Mouse (Mus musculus) activated CD4-positive, CD25-positive, alpha-beta regulatory T cell, adult 4 months (primary cell): ENCODE data around the gene Setdb1. TPM values are rescaled to one million over a fixed set of nuclear protein-coding genes. Genes with fewer than 3 reads are reported as not detected.
"Not testable (repeated sequence)": the region's sequence is repeated elsewhere in the genome, so short reads cannot be mapped to it uniquely, and the experiment has no call there.

Source experiments
- ATAC-seq: one replicate; pipeline ENCODE4 v1.8.0; 2017
- polyA plus RNA-seq, 2 experiments: library from polyadenylated mRNA; unstranded; fragments of 100-300 nt; shearing (Covaris generic); gene quantifications; one replicate each; pipeline ENCODE4 v1.2.1; 2017

The Setdb1 gene
- 10 to 100 TPM; 16.9 to 25.5 TPM for polyA plus RNA-seq

DNA sequence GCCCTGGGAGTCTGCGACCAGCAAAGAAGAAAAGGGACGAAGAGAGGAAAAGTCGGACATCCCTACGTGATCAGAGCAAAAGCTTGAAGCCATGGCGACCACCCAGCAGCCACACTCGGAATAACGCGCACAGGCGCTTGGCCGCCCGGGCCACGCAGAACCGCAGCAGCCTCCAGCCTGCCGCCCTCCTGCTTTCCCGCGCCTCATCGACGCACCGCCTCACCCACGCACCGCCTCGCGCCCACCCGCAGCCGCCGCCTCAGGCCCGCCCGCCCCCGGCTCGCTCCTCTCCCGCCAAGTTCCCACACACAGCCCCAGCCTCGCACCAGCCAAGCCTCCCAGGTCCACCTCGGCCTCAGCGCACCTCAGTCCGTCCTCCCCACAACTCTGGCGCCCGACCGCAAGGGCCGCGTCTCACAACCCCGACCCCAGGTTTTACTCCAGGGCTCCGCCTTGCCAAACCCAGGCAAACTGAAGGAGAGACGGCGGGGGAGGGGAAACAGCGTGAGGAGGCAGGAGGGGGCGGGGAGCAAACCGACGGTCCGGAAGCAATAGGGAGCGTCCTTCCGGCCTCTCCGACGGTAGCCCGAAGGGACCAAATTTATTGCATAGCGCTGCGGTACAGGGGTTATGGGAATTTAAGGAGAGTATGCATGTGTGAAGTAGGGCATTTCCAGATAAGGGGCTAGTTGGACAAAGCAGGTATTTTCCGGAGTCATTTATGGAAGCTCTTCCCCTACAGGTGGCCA is at the start of gene Setdb1:
Gene Setdb1, minus strand, starts transcription at position 502 of the 749 bp plus-strand sequence.
- peak; percentile 87 for ATAC-seq

DNA sequence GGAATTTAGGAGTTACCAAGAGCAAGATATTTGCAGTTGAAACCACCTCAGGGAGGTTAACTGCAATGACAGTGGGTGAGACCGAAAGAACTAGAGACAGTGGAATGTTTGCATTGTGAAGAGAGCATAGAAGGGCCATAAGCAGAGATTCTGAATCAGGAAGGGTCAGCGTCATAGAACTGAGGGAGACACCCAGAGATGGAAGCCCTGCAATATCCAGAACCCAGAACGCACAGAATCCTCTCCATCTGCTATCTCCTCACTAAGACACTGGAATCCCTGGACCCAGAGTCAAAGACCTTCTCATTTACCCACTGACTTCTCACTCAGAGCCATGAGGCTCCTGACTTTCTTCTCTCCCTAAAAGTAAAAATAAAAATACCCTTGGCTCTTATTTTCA is 45.7 kb upstream of the Setdb1 start, which contains the start of gene 4930558C23Rik:
Gene 4930558C23Rik, minus strand, starts transcription at position 101 of the 400 bp plus-strand sequence.
- ATAC-seq = no peak

DNA sequence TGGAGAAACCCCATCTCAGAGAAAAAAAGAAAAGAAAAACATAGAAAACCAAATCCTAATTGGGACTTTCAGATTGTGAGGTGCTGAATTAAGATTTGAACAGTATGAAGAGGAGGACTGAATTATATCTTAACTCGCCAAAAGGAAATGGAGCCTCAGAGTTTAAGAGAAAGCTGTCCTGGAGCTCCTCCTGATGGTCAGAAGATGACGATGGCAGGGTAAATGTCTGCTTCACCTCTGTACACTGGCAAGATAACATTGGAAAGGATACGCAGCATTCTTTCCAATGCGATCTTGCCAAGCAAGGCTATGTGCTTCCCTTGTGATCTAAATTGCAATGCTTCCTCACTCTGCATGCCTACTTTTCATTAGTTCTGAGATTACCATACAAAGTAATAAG is 37.4 kb upstream of the Setdb1 start:
- ATAC-seq = no peak

DNA sequence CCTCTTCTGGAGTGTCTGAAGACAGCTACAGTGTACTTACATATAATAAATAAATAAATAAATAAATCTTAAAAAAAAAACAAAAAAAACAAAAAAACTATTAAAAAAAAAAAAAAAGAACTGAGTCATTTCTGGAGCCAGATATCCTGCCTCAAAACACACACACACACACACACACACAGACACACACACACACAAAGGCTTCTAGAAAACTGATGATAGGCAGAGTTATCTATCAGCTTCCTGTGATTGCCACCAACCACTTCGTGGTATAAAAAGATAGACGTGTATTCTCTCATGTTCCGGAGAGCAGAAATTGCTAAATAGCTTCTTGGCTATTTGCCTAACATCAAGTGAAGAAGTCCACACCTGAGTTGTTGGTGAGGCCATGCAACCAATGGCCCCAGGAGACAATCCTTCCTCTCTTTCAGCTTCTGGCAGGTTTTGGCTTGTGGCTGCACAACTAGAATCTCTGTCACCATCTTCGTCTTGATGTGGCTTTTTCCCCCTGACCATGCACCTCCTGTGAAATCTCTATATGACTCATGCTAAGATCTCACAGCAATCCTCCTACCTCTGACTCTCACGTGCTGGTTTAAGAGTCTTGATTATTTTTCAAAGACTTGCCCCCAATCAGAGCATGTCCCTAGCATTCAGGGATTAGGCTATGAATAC is 28.5 kb upstream of the Setdb1 start:
- ATAC-seq = peak; percentile 82

DNA sequence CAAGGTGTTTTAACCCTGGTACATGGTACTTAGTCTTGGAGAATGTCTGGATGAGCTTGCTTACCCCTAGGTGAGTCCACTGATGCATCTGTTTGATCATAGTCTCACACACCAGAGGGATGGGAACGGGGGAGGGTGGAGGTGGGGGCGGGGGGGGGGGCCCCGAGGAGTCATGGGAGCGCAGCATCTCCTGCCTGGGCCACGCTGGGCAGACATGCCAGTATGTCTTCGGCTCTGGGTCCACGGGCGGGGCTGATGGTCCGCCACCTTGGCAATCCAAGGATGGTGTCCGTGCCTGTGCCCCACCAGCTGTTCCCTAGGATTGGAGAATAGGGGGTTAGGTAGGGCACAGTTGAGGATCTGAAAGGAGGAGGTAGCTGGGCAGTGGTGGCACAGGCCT is 16.2 kb upstream of the Setdb1 start:
- no peak for ATAC-seq

DNA sequence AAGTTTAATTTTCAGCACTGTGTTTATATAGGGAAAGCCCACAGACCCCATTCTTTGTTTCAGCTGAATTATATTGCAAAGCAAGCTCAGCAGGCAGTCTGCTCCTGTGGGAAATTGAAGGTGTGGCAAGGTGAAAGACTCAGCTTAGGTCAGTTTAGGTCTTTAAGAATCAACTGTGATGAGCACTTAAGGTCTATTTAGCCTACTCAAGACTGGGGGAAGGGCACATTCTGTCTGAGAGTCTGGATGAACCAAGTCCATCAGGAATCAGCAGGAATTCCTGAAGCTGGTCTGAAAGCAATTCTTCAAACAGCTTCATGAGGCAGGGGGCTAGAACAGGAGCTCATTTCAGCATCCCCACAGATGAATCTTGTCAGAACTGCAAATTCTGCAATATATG is 13.1 kb upstream of the Setdb1 start:
- no peak for ATAC-seq

DNA sequence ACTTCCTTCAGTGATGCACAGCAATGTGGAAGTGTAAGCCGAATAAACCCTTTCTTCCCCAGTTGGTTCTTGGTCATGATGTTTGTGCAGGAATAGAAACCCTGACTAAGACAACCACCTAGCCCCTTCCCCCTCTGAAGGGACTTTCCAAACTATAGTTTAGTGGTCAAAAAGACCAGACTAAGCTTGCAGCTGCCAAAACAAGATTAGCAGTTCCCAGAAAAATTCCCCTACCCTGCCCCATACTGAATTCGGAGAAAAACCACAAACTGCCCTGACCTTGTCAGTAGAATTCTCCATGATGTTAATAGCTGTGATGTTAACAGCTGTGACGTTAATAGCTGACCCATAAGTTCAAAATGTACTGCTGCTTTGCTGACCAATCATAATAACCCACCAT is 3.3 kb upstream of the Setdb1 start:
- ATAC-seq = not testable (repeated sequence)

DNA sequence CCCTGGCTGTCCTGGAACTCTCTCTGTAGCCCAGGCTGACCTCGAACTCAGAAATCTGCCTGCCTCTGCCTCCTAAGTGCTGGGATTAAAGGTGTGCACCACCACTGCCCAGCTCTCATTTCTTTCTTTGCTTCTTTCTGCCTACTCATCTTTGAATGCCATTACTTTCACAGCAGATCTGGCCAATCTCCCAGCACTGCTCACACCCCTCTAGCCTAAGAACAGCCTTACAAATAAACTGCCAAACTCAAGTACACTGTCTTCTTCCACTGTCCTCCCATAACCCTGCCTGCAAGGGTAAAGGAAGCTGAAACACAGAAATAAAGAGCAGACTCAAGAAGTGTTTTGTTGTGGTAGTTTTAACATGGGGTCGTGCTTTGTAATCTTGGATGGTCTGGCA is 744 bp upstream of the Setdb1 start:
- ATAC-seq = no peak

DNA sequence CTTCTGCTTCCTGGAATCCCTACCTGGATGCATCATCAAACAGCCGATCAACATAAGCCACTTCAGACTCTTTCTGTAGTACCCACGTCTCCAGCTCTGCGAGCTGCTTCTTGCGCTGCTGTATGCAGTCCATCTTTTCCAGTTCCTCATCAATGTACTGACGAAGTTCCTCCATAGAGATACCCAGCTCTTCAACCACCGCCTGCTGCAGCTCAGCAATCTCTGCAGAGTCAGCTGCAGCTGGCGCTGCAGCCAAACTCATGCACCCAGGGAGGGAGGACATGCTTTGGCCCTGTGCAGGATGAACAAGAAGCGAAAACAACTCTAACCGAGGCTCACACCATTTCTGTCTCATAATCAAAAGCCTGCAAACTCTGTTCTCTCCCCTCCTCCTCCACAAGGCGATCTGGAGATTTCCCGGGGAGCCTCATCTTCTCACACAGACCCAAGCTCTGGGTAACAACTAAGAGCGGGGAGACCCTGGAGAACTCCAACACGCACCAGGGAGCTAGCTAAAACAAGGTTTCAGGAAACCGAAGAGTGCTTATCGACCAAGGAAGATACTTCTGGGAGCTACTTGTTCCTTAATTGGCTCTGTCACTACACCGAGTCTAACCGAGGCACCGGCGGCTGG is 974 bp downstream of the Setdb1 start:
- not testable (repeated sequence) for ATAC-seq

DNA sequence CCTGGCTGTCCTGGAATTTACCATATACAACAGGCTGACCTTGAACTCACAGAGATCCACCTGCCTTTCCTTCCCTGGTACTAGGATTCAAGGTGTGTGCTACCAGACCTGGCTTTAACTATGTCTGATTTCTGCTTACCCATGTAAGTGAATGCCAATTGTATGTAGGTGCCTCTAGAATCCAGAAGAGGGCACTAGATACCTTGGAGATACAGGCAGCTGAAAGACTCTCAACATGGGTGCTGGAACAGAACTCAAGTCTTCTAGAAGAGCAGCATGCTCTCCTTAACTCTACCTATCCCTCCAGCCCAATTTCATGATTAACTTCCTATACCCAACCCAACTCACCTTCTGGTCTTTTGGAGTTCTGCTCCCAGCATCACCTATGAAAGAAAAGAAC is 7.5 kb downstream of the Setdb1 start:
- ATAC-seq = peak; percentile 57

DNA sequence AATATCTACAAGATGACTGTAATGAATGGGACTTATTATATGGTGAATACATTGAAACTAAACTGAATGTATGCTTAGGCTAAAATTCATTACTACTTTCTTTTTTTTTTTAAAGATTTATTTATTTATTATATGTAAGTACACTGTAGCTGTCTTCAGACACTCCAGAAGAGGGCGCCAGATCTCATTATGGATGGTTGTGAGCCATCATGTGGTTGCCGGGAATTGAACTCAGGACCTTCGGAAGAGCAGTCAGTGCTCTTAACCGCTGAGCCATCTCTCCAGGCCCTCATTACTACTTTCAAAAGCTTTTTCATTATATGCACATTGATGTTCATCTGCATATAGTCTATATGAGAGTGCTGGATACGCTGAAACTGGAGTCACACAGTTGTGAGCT is 8.7 kb downstream of the Setdb1 start:
- not testable (repeated sequence) for ATAC-seq

DNA sequence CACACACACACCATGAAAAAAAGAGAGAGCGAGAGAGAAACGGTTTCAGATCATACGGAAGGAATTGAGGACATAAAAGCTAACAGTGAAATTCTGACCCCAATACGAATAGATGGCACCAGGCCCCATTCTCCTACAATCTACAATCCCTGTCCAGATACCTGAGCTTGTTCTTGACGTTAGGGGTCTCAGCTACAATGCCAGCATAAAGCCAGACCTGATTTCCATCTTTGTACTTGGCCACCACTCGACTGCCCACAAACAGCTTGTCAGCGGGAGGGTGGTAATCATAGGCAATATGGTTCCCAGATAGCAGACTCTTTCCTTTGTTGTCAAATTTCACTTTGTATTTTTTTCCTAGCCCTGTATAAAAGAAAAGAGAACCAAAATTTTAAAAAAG is 10.5 kb downstream of the Setdb1 start:
- ATAC-seq = no peak

DNA sequence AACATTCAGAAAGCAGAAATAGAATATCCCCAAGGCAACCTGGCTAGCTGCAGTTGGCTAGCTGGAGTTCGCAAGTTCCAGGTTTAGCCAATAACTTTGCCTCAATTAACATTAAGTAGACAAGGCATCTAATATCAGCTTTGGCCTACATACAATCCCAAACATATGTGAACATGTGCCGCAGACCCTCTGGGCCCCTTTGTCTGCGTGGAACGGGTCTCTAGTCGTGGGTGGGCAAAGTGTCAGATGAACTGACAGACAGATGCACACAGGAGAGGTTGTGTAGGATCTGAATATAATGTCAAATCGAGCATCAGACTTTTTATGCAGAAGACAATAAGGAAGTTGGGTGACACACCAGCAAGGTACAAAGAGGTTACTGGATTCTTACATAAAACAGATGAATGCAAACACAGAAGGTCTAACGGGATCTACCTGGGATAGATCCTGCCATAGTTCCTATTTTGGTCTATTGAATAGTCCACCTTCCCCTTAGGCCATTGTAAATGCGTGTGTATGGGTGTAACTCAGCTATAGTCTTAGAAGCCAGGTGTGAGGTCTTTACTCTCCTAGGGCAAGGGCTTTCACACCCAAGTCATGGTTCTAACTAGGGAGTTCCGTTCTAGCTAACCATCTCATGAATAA is 13.5 kb downstream of the Setdb1 start:
- not testable (repeated sequence) for ATAC-seq

DNA sequence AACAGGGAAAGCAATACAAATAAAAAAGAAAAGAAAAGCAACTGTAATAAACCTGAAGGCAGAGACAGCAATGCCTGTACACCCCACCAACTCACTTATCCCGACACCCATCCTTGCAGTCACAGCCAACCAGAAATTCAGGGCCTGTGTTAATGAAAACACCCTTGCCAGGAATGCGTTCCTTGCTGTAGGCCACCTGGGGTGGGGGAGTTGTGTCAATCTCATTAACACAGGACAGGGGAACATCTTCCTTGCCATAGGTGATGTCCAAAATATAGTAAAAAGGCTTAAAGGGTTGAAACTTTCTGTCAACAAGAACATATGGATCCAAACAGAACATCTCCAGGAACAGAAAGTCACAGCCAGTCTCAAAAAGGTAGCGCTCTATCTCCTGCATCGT is 18.8 kb downstream of the Setdb1 start:
- no peak for ATAC-seq

DNA sequence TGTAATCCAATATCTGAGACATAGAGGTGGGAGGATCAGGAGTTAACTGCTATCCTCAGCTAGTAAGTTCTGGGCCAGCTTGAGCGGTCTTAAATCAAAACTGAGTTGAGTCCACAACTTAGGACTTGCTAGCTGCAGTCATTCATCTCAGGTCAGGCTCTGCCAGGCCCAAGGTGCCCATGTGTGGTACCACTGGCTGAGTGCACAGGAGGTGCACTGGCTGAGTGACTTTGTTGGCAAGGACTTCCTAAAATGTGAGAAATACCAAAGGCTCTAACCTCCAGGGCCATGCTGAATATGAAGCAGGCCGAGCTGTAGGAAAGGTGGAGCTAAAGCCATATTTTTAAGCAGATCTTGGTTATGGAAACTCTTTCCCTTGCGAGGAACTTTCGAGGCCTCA is 19.7 kb downstream of the Setdb1 start:
- ATAC-seq = no peak

DNA sequence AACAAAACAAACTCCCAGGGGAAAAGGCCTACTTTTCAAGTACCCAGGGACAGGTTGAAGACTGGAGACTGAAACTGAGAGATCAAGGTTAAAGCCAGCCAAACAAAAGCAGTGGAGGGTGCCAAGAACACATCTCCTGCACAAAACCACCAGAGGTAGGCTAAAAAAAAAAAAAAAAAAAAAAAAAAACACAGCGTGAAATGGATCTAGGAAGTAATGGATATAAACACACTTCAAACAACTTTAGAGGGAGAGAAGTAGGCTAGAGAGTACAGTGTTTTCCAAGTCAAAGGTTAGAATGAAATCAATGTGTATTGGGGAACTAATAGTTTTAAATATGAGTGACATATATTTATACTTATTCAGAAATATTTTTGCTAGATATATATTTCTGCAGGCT is 25.5 kb downstream of the Setdb1 start:
- ATAC-seq = no peak

DNA sequence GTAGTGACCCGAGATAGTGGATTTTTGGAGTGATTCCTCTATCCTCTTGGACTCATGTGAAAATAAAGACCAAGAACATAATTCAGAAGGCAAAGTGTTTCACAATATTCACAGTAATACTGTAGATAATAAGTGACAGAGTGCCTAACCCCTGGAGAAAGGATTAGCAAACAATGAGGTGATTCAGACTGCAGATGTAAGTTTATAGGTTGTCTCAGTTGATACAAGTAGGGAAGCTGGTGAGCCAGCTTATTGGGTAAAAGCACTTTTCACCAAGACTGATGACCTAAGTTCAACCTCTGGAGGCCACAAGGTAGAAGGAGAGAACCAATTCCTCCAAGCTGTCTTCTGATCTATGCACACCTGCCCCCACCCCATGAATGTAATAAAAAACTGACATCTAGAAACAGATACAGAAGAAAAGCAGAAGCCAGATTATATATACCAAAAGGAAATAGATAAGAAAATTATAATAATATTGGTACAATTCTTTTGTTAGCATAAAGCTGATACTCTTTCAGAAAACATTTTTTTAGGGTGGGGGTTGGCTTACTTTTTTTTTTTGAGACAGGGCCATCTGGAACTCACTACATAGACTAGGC is 28.1 kb downstream of the Setdb1 start:
- no peak for ATAC-seq

DNA sequence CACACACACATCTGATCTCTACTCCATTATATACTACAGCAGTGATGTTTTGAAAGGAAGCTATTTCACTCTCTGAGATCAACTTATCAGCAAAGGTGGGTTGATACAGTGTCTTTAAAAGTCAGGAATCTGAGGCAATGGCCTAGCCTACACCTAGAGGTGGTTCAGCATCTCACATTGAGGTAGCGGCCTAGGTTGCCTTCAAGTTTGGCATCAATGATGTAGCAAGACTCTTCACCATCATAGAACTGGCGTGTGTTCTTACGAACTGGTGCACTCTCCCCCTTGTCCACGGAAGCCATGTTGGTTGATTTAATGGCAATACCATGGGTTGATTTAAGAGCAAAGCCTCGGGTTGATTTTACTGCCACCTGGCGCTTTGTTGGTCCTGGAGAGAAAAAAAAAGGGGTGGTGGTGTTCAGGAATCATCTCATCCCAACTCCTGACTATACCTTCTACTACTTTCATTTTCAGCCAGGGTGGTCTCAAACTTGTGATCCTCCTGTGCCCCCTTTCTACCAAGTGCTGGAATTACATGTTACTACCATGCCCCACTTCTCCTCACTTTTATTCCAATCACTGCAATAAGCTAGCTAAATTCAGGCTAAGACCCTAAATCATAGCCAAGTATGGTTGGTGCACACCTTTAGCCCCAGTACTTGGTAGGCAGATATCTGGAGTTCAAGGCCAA is 32.4 kb downstream of the Setdb1 start:
- no peak for ATAC-seq

DNA sequence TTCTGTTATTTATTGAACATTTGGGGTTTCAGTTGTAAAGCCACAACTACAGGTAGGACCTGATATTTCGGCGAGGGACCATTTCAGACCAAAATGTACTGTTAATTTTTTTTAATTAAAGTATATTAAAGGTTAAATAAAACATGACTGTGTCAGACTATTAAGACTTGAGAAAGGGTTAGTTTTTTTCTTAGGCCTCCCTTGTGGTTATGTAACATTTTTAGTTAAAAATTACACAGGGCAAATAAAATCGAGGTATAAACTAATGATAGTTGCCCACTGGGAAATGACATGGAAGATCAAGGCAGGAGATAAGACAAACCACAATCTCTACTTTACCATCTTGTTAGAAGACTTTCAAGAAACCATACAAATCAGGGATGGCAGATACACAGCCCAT is 33.6 kb downstream of the Setdb1 start:
- no peak for ATAC-seq

DNA sequence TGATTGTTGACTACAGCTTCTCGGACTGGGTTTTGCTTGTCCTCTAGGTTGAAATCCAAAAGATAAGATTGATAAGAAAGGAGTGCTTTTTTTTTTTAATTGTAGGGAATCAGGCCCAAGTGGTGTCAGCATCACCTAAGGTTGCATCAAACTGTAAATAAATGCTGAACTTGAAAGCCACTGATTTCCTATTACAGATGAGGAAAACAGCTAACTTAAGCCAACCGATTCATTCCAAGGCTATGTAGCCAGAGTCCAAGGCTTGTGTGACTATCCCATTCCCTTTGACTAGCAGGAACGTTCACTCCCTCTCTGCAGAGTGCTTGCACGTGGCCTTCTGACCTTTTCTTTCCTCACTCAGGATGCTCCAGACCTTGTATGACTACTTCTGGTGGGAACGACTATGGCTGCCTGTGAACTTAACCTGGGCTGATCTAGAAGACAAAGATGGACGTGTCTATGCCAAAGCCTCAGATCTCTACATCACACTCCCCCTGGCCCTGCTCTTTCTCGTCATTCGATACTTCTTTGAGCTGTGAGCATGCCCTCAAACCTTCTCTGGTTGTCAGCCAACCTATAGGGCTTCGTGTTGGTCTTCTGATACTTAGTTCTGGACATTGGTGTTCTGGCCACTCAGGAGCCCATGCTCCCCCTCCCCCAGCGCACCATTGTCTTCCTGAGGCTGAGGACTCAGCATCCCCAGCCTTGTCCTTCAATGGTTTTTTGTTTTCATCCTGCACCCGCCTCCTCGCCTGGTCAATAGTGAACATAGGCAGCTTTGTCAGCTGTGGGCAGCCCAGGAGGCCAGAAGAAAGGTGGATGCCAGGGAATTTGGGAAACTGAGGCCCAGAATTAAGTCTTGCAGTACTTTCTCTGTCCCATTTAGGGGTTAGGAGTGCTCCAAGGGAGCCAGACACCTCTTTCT is 37.0 kb downstream of the Setdb1 start:
- no peak for ATAC-seq

DNA sequence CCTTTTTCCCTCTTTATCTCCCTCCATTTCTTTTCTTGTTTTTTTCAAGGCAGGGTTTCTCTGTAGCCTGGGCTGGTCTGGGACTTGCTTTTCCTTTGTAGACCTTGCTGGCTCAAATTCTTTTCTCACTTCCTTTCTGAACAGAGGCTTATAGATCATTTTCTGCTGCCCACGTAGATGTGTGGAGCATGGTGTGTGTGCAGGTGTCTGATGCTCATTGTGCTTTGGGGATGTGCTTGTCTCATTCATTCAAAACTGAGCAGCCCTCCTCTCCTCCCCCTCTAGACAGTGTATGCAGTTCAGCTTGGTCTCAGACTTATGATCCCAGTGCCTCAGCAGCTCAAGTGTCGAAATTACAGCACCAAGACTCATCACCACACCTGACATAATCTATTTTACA is 37.9 kb downstream of the Setdb1 start:
- no peak for ATAC-seq
